Mouse (Mus musculus) neural tube, embryonic 14.5 days (tissue): ENCODE results near the gene Gm20825. TPM values are rescaled to one million over a fixed set of nuclear protein-coding genes. Genes with fewer than 3 reads are reported as not detected.
"Not testable (repeated sequence)": the region's sequence is repeated elsewhere in the genome, so short reads cannot be mapped to it uniquely, and the experiment has no call there.

ENCODE experiments used
- ATAC-seq: fragments of 200-750 bp; cut with Nextera tagmentation; 2 replicates; pipeline ENCODE4 v1.8.0; 2017; ENCODE audit warnings: low read depth, mild to moderate bottlenecking, moderate TSS enrichment, moderate library complexity
- H3K27ac ChIP-seq: fragments of 300-500 bp; sonication (generic); 2 replicates; pipeline ENCODE4 v1.5.1; 2014; ENCODE audit warnings: low read depth, mild to moderate bottlenecking, control low read depth, low read length, moderate library complexity, mixed read lengths
- H3K27me3 ChIP-seq: fragments of 300-500 bp; sonication (generic); 2 replicates; pipeline ENCODE4 v1.6.1; 2014; ENCODE audit warnings: low read length; ENCODE audit not compliant: control insufficient read depth, insufficient read depth
- H3K36me3 ChIP-seq: fragments of 300-500 bp; sonication (generic); 2 replicates; pipeline ENCODE4 v1.6.1; 2014; ENCODE audit warnings: low read length, mixed read lengths; ENCODE audit not compliant: control insufficient read depth, insufficient read depth
- H3K4me1 ChIP-seq: fragments of 300-500 bp; sonication (generic); 2 replicates; pipeline ENCODE4 v1.6.1; 2014; ENCODE audit warnings: low read length; ENCODE audit not compliant: control insufficient read depth, insufficient read depth
- H3K4me2 ChIP-seq: fragments of 300-500 bp; sonication (generic); 2 replicates; pipeline ENCODE4 v1.6.1; 2014; ENCODE audit warnings: mild to moderate bottlenecking, low read depth, low read length, control low read depth
- H3K4me3 ChIP-seq: fragments of 300-500 bp; sonication (generic); 2 replicates; pipeline ENCODE4 v1.5.1; 2014; ENCODE audit warnings: low read depth, low read length, control low read depth, mixed read lengths
- H3K9ac ChIP-seq: fragments of 300-500 bp; sonication (generic); replicated peaks from 2 replicates; pipeline ENCODE4 v1.6.1; 2014; ENCODE audit warnings: low read depth, mild to moderate bottlenecking, control low read depth, low read length, mixed read lengths
- H3K9me3 ChIP-seq: fragments of 300-500 bp; sonication (generic); 2 replicates; pipeline ENCODE4 v1.6.1; 2016; ENCODE audit warnings: low read length; ENCODE audit not compliant: control insufficient read depth
- WGBS: fragments of 180-500 bp; shearing (Covaris S2); extraction: QIAGEN DNeasy Blood & Tissue Kit; methylation state at CpG from one replicate; pipeline ENCODE4 v1.1.7; 2014; 5-methylcytosine and 5-hydroxymethylcytosine counted together
- polyA plus RNA-seq: library from polyadenylated mRNA; unstranded; fragments of >200 nt; fragmentation: Nextera tagmentation; extraction: Ambion mirVana; gene quantifications from 2 replicates; pipeline ENCODE4 v1.2.1, GENCODE M21; 2014

Gm20825 gene
- polyA plus RNA-seq, result not detected in 2 replicates

DNA sequence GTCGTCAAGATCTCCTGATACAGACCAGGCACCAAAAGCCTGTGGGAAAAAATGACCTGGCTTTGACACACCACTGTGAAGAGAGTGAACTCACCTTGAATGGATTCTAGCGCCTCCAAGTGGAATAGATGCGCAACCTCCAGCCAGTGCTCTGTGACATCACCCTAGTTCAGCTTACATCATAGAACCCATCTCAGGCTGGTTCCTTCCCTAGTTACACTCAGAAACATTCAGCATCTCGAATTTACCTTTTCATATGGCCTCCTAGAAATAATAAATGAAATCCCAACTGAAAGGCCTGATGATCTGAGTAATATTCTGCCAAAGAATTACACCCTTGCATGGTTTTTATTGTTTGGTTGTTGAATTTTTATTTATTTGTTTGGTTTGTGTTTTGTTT is at the start of gene Gm20825:
Gene Gm20825, minus strand, starts transcription at position 101 of the 400 bp plus-strand sequence.
- H3K9me3 ChIP-seq, H3K36me3 ChIP-seq, H3K9ac ChIP-seq, H3K4me2 ChIP-seq, H3K4me1 ChIP-seq, H3K27ac ChIP-seq, H3K27me3 ChIP-seq, H3K4me3 ChIP-seq, ATAC-seq: not testable (repeated sequence)
- WGBS, result 56% methylated on average over 3 of the region's 4 CpGs

Other genes starting within 250 kb of the Gm20825 start
- gene Gm29049, start 74.3 kb downstream of the Gm20825 start, polyA plus RNA-seq, result not detected in 2 replicates
- gene Gm20824, start 186.4 kb upstream of the Gm20825 start, polyA plus RNA-seq, result not detected in 2 replicates